Mouse (Mus musculus): Measurements from ENCODE around the gene Pdia4. TPM values are rescaled to one million over a fixed set of nuclear protein-coding genes. Genes with fewer than 3 reads are reported as not detected.
A peak's percentile ranks its signal among the peaks of the same experiment; 100 is the strongest.
"Not testable (repeated sequence)": the region's sequence is repeated elsewhere in the genome, so short reads cannot be mapped to it uniquely, and the experiment has no call there.

Pdia4 gene
- polyA plus RNA-seq, 1 experiment from 2014 or later: 262 TPM

DNA sequence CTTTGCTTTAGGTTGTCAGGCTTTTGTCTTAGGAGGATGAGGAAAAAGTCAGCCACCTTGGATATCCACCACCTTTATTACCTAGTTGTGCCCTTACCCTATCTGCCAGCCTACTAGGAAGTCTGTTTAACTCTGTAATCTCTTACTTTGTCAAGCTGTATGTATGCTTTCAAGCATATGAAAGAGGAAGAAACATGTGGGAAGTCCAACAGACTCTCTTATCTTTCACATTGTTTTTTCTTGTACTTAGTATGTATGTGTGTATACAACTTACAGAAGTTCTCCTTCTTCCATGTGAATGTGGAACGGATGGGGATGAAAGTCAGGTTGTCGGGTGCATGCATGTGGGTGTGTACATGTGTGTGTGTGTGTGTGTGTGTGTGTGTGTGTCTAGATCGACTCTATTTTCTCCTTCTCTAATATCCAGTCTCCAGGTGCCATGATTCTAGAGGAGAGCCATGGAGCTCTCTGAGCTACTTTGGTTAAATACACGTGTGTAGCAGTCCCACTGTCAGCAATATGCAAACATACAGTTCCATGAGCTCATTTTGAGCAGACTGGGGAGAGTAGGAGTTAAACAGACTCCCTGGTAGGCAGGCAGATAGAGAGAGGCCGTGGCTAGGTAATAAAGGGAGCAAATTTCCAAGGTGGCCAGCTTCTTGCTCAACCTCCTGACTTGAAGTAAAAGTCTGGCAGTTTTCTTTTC is 28.4 kb downstream of the Pdia4 start:
- Histone ChIP-seq H3K27me3 (replicated peaks; ENCODE audit: control insufficient read depth, insufficient read depth, low read length) (no peaks in the 10 kb centered on the region), H3K9ac (ENCODE audit: low read depth, low read length) (no peak overlapping the region), H3K36me3 (ENCODE audit: control insufficient read depth, insufficient read depth, low read length) (no peaks in the 10 kb centered on the region), H3K4me2 (ENCODE audit: low read depth, low read length) (no peak overlapping the region), H3K9me3 (ENCODE audit: control insufficient read depth, low read length) (no peaks in the 10 kb centered on the region), H3K4me3 (ENCODE audit: low read depth, low read length) (no peak overlapping the region), H3K27ac (replicated peaks; ENCODE audit: low read depth, low read length) (no peak overlapping the region), H3K4me1 (ENCODE audit: control insufficient read depth, insufficient read depth, low read length) (0 out of 2 replicates have a peak, but pooled peaks cover 5% of the 10 kb centered on the region)
- DNase-seq (ENCODE audit: low spot score): no peak
- 78% methylated on average over 5 of the region's 5 CpGs for WGBS
- no peak for ATAC-seq (ENCODE audit: low read depth)

DNA sequence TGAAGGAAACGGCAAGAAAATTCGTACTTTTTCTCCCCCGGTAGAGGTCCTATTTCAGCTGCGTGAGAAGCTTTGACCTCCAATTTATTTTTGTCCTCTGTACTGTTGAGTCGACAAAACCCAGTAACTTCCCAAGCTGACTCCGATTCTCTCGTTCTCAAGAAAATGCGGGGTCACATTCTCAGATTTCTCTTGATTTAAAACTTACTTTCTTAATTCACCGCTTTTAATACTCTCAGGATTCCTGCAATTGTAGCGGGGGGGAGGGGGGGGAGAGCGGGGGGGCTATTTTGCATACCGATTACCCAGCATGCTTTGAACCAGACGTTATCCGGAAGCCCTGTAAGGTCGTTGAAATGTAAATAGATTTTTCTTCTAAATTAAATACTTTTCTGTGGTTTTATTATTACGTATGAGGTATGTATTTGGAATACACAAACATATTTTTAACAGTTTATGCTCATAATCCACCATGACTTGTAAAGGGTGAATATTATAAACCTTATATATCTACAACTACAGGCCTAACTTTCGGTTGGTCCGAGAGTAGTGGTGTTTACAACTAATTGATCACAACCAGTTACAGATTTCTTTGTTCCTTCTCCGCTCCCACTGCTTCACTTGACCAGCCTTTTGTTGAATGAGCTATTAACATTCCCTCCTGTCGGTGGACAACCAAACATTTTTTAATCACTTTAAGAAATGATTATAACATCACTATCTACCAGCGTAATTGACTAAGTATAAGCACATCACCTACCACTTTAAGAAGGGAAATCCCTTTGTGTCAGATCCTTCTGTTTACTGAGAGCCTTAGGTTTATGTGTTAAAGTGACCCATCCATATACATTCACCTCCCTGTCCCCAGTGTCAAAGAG is 31.9 kb downstream of the Pdia4 start:
- Histone ChIP-seq H3K4me3 (ENCODE audit: low read depth, low read length) (peak overlapping the region; percentile 54), H3K27ac (replicated peaks; ENCODE audit: low read depth, low read length) (peak overlapping the region; percentile 80), H3K36me3 (ENCODE audit: control insufficient read depth, insufficient read depth, low read length) (no peaks in the 10 kb centered on the region), H3K9ac (ENCODE audit: low read depth, low read length) (peak overlapping the region; percentile 65), H3K4me1 (ENCODE audit: control insufficient read depth, insufficient read depth, low read length) (peaks cover 2% of the 10 kb centered on the region; the same call in 1 of the 2 replicates), H3K27me3 (replicated peaks; ENCODE audit: control insufficient read depth, insufficient read depth, low read length) (no peaks in the 10 kb centered on the region), H3K9me3 (ENCODE audit: control insufficient read depth, low read length) (no peaks in the 10 kb centered on the region), H3K4me2 (ENCODE audit: low read depth, low read length) (peak overlapping the region; percentile 56)
- peak; percentile 58; the same call in 1 of the 2 replicates for ATAC-seq (ENCODE audit: low read depth)
- DNase-seq (ENCODE audit: low spot score): peak; percentile 86
- under 1% methylated on average over 21 of the region's 21 CpGs for WGBS

DNA sequence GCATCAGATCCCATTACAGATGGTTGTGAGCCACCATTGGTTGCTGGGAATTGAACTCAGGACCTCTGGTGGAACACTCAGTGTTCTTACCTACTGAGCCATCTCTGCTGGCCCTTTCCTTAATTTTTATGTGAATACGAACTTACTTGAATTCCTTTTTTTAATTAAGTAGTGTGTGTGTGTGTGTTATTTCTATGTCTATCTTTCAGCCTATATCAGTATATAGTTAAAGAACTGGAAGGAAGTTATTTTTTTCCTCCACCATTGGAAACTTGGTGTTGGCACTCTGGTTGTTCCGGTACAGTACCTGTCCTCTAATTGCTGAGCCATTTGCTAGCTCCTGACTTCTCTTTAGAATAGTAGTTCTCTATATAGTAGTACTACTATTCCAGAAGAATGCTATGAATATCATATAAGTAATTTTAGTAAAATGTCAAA is 32.6 kb downstream of the Pdia4 start:
- H3K4me1 ChIP-seq (ENCODE audit: control insufficient read depth, insufficient read depth, low read length): peaks cover 2% of the 10 kb centered on the region; the same call in 1 of the 2 replicates
- H3K27me3 ChIP-seq (replicated peaks; ENCODE audit: control insufficient read depth, insufficient read depth, low read length): no peaks in the 10 kb centered on the region
- no peak; the same call in 1 of the 2 replicates for ATAC-seq (ENCODE audit: low read depth)
- H3K36me3 ChIP-seq (ENCODE audit: control insufficient read depth, insufficient read depth, low read length): no peaks in the 10 kb centered on the region
- H3K27ac ChIP-seq (replicated peaks; ENCODE audit: low read depth, low read length): peak overlapping the region; percentile 70; the same call in 1 of the 2 replicates
- 14% methylated on average over 2 of the region's 2 CpGs for WGBS
- H3K4me3 ChIP-seq (ENCODE audit: low read depth, low read length): peak overlapping the region; percentile 54
- H3K9me3 ChIP-seq (ENCODE audit: control insufficient read depth, low read length): no peaks in the 10 kb centered on the region
- peak; percentile 19 for DNase-seq (ENCODE audit: low spot score)
- H3K9ac ChIP-seq (ENCODE audit: low read depth, low read length): peak overlapping the region; percentile 65; the same call in 1 of the 2 replicates
- H3K4me2 ChIP-seq (ENCODE audit: low read depth, low read length): peak overlapping the region; percentile 56

DNA sequence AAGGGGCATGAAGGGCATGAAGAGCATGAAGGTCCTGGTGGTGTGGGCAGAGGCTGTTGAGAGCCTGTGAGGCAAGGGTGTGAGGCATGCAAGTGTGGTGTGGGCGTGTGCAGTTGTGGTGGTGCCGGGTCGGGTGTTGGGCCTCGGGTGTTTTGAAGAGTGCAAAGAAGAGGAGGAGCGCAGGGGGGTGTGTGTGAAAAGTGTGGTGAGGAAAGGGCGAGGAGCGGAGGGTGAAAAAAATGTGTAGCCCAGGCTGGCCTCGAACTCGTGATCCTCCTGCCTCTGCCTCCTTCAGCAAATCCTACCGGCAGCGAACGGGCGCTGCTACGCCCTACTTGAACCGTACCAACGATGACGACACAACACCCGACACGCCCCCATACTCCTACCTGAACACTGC is 41.5 kb downstream of the Pdia4 start:
- 56% methylated on average over 8 of the region's 19 CpGs for WGBS
- ATAC-seq (ENCODE audit: low read depth): not testable (repeated sequence)

DNA sequence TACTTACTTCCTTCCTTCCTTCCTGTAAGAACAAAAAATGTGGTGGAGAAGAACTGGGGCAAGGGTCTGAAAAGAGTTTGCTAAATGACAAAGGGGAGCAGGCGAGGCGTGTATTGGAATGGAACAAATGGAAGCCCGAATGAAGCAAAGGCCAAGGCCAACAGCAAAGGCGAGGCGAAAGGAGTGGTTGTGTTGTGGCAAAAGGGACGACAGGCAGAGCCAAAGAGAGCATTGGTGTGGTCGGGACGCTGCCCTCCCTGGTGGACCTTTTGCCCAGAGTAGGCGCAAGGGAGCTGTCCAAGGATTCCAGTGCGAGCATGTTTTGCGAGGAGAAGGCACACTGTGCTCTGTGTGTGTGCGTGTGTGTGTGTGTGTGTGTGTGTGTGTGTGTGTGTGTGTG is 42.1 kb downstream of the Pdia4 start:
- DNase-seq (ENCODE audit: low spot score); H3K4me3 ChIP-seq (ENCODE audit: low read depth, low read length); H3K9me3 ChIP-seq (ENCODE audit: control insufficient read depth, low read length); ATAC-seq (ENCODE audit: low read depth); H3K4me1 ChIP-seq (ENCODE audit: control insufficient read depth, insufficient read depth, low read length); H3K4me2 ChIP-seq (ENCODE audit: low read depth, low read length); H3K9ac ChIP-seq (ENCODE audit: low read depth, low read length); H3K27me3 ChIP-seq (replicated peaks; ENCODE audit: control insufficient read depth, insufficient read depth, low read length); H3K36me3 ChIP-seq (ENCODE audit: control insufficient read depth, insufficient read depth, low read length); H3K27ac ChIP-seq (replicated peaks; ENCODE audit: low read depth, low read length): not testable (repeated sequence)
- WGBS: 78% methylated on average over 12 of the region's 12 CpGs

More for the DNA sequence above, 41.5 kb downstream of the Pdia4 start:
- not testable (repeated sequence) for H3K4me1 ChIP-seq (ENCODE audit: control insufficient read depth, insufficient read depth, low read length); DNase-seq (ENCODE audit: low spot score); H3K27ac ChIP-seq (replicated peaks; ENCODE audit: low read depth, low read length); H3K9ac ChIP-seq (ENCODE audit: low read depth, low read length); H3K9me3 ChIP-seq (ENCODE audit: control insufficient read depth, low read length); H3K36me3 ChIP-seq (ENCODE audit: control insufficient read depth, insufficient read depth, low read length); H3K27me3 ChIP-seq (replicated peaks; ENCODE audit: control insufficient read depth, insufficient read depth, low read length)
- H3K4me3 ChIP-seq (ENCODE audit: low read depth, low read length): peak overlapping the region; percentile 18; the same call in 1 of the 2 replicates
- peak overlapping the region; percentile 38 for H3K4me2 ChIP-seq (ENCODE audit: low read depth, low read length)

DNA sequence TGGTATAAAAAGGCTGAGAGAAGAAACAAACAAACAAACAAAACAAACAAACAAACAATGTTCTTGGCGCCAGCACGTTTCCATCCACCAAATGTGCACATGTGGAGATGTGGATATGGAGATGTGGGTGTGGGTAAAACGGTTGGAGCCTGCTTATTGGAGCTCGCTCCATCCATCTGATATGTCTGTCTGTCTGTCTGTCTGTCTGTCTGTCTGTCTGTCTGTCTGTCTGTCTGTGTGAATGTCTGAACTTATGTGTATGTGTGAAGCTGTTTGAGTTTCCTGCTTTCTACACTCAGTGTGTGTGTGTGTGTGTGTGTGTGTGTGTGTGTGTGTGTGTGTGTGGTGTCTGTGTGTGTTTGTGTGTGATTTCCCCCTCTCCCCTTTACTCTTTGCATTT is 43.4 kb downstream of the Pdia4 start:
- H3K36me3 ChIP-seq (ENCODE audit: control insufficient read depth, insufficient read depth, low read length); H3K27me3 ChIP-seq (replicated peaks; ENCODE audit: control insufficient read depth, insufficient read depth, low read length); H3K27ac ChIP-seq (replicated peaks; ENCODE audit: low read depth, low read length); H3K4me1 ChIP-seq (ENCODE audit: control insufficient read depth, insufficient read depth, low read length); H3K9ac ChIP-seq (ENCODE audit: low read depth, low read length); H3K4me2 ChIP-seq (ENCODE audit: low read depth, low read length); DNase-seq (ENCODE audit: low spot score); H3K9me3 ChIP-seq (ENCODE audit: control insufficient read depth, low read length); ATAC-seq (ENCODE audit: low read depth); H3K4me3 ChIP-seq (ENCODE audit: low read depth, low read length): not testable (repeated sequence)
- 77% methylated on average over 3 of the region's 4 CpGs for WGBS

DNA sequence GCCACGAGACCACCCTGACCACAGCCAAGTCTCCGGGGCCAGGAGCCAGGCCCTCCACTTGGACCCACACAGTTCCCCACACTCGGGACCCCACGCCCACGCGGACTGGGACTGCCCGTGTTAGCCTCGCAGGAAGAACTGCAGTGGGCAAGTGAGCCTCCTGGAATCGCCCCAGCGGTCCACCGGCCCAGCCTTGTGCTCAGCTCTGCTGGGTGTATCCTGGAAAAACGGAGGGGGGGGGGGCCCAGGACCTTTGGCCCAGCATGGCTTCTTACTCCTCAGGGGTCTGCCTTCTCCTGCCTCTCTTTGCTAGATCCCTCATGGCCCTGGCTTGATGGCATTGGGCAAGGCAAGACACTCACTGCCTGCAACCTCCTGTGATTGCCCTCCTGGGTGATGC is 44.7 kb downstream of the Pdia4 start:
- H3K27ac ChIP-seq (replicated peaks; ENCODE audit: low read depth, low read length); ATAC-seq (ENCODE audit: low read depth); H3K27me3 ChIP-seq (replicated peaks; ENCODE audit: control insufficient read depth, insufficient read depth, low read length); H3K9ac ChIP-seq (ENCODE audit: low read depth, low read length); H3K36me3 ChIP-seq (ENCODE audit: control insufficient read depth, insufficient read depth, low read length); H3K4me2 ChIP-seq (ENCODE audit: low read depth, low read length); H3K4me3 ChIP-seq (ENCODE audit: low read depth, low read length); H3K4me1 ChIP-seq (ENCODE audit: control insufficient read depth, insufficient read depth, low read length); H3K9me3 ChIP-seq (ENCODE audit: control insufficient read depth, low read length); DNase-seq (ENCODE audit: low spot score): not testable (repeated sequence)
- 33% methylated on average over 1 of the region's 12 CpGs for WGBS

DNA sequence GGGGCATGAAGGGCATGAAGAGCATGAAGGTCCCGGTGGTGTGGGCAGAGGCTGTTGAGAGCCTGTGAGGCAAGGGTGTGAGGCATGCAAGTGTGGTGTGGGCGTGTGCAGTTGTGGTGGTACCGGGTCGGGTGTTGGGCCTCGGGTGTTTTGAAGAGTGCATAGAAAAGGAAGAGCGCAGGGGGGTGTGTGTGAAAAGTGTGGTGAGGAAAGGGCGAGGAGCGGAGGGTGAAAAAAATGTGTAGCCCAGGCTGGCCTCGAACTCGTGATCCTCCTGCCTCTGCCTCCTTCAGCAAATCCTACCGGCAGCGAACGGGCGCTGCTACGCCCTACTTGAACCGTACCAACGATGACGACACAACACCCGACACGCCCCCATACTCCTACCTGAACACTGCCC is 45.9 kb downstream of the Pdia4 start:
- H3K4me2 ChIP-seq (ENCODE audit: low read depth, low read length); H3K4me1 ChIP-seq (ENCODE audit: control insufficient read depth, insufficient read depth, low read length); H3K9me3 ChIP-seq (ENCODE audit: control insufficient read depth, low read length); H3K4me3 ChIP-seq (ENCODE audit: low read depth, low read length); DNase-seq (ENCODE audit: low spot score); H3K27me3 ChIP-seq (replicated peaks; ENCODE audit: control insufficient read depth, insufficient read depth, low read length); H3K36me3 ChIP-seq (ENCODE audit: control insufficient read depth, insufficient read depth, low read length); ATAC-seq (ENCODE audit: low read depth); H3K27ac ChIP-seq (replicated peaks; ENCODE audit: low read depth, low read length); H3K9ac ChIP-seq (ENCODE audit: low read depth, low read length): not testable (repeated sequence)
- WGBS: 41% methylated on average over 3 of the region's 20 CpGs
